Mouse (Mus musculus) midbrain, embryonic 13.5 days (tissue): Measurements from ENCODE around the gene Zfp607b. TPM values are rescaled to one million over a fixed set of nuclear protein-coding genes. Genes with fewer than 3 reads are reported as not detected.
A peak's percentile ranks its signal among the peaks of the same experiment; 100 is the strongest.

ENCODE experiments used
- ATAC-seq: fragments of 200-750 bp; cut with Nextera tagmentation; 2 replicates; pipeline ENCODE4 v1.8.0; 2017; ENCODE audit warnings: mild to moderate bottlenecking, moderate TSS enrichment, moderate library complexity
- H3K27ac ChIP-seq: fragments of 300-500 bp; sonication (generic); 2 replicates; pipeline ENCODE4 v1.5.1; 2015; ENCODE audit warnings: inconsistent platforms, mild to moderate bottlenecking, moderate library complexity
- H3K27me3 ChIP-seq: fragments of 300-500 bp; sonication (generic); 2 replicates; pipeline ENCODE4 v1.6.1; 2015; ENCODE audit warnings: mild to moderate bottlenecking, inconsistent platforms
- H3K36me3 ChIP-seq: fragments of 300-500 bp; sonication (generic); 2 replicates; pipeline ENCODE4 v1.6.1; 2015; ENCODE audit warnings: mild to moderate bottlenecking, inconsistent platforms
- H3K4me1 ChIP-seq: fragments of 300-500 bp; sonication (generic); replicated peaks from 2 replicates; pipeline ENCODE4 v1.6.1; 2015; ENCODE audit warnings: inconsistent platforms
- H3K4me2 ChIP-seq: fragments of 300-500 bp; sonication (generic); replicated peaks from 2 replicates; pipeline ENCODE4 v1.6.1; 2015; ENCODE audit warnings: moderate library complexity, mild to moderate bottlenecking, inconsistent platforms
- H3K4me3 ChIP-seq: fragments of 300-500 bp; sonication (generic); replicated peaks from 2 replicates; pipeline ENCODE4 v1.5.1; 2015; ENCODE audit warnings: mild to moderate bottlenecking, inconsistent platforms
- H3K9ac ChIP-seq: fragments of 300-500 bp; sonication (generic); replicated peaks from 2 replicates; pipeline ENCODE4 v1.6.1; 2015; ENCODE audit warnings: mild to moderate bottlenecking, inconsistent platforms
- H3K9me3 ChIP-seq: fragments of 300-500 bp; sonication (generic); 2 replicates; pipeline ENCODE4 v1.6.1; 2016; ENCODE audit warnings: mild to moderate bottlenecking, inconsistent platforms
- WGBS: fragments of 180-500 bp; shearing (Covaris S2); methylation state at CpG from one replicate; pipeline ENCODE4 v1.1.7; 2015; 5-methylcytosine and 5-hydroxymethylcytosine counted together
- polyA plus RNA-seq: library from polyadenylated mRNA; unstranded; fragments of >200 nt; fragmentation: Nextera tagmentation; extraction: Ambion mirVana; gene quantifications from 2 replicates; pipeline ENCODE4 v1.2.1, GENCODE M21; 2015

Zfp607b gene
- polyA plus RNA-seq, 1 experiment from 2014 or later, result 13.2 TPM

DNA sequence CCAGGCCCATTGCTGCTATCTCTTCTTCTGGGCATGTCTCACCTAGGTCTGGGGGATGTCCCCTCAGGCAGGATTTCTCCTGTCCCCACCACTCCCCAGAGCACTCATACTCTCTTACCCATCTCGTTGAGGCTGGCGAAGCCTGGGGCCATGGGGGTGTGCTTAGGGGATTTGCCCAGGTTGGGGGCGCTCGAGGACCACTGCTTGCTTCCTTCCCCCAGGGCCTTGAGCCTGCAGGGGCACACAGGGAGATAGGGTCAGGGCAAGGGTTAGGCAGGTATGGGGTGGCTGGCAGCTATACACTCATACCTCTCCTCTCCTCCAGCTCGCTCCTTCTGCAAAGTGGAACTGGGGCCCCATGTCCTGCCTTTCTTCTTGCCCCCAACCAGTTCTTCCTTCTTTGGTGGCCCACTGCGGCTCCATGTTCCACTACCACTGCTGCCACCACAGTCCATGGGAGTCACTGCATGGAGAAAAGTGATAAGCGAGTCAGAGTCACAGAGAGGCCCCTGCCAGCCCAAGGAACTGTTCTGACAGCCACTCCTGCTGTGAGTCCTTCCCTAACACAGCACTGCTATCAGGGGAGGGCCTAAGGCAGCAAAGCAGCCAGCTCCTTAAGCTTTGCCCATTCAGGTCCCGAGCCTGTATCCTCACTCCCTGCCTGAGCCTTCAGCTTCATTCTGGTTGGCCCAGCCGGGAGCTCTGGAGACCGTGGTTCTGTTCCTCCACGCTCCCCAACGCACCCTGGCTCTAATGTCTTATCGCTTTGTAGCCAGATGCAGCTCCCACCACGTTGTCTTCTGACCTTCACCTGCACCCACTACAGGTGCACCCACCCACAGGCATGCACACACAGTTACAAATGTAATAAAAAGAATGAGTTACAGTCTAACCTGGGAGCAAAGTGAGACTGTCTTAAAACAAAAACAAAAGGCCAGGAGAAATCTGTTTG lies 30.2 kb upstream of the Zfp607b start:
- no peak for ATAC-seq
- Histone ChIP-seq H3K9ac (no peak overlapping the region), H3K4me1 (peaks cover 22% of the 10 kb centered on the region), H3K4me2 (no peak overlapping the region), H3K27ac (no peak overlapping the region), H3K36me3 (peaks cover 76% of the 10 kb centered on the region), H3K4me3 (no peak overlapping the region), H3K27me3 (peaks cover 33% of the 10 kb centered on the region), H3K9me3 (no peaks in the 10 kb centered on the region)
- 59% methylated on average over 14 of the region's 14 CpGs for WGBS

GRCm38 (mm10) chr7:27662038-27662437 lies 27.1 kb upstream of the Zfp607b start:
- Histone ChIP-seq H3K36me3 (peaks cover 88% of the 10 kb centered on the region), H3K9ac (no peak overlapping the region), H3K9me3 (no peaks in the 10 kb centered on the region), H3K4me1 (no peaks in the 10 kb centered on the region), H3K27ac (no peak overlapping the region), H3K4me2 (no peak overlapping the region), H3K27me3 (peaks cover 23% of the 10 kb centered on the region; the same call in 1 of the 2 replicates), H3K4me3 (no peak overlapping the region)
- 93% methylated on average over 4 of the region's 4 CpGs for WGBS
- no peak for ATAC-seq

- WGBS, result 64% methylated on average over 9 of the region's 9 CpGs
- peaks cover 15% of the 10 kb centered on the region for H3K36me3 ChIP-seq
- peak overlapping the region; percentile 77 for H3K4me3 ChIP-seq
- no peaks in the 10 kb centered on the region for H3K9me3 ChIP-seq
- H3K27ac ChIP-seq, result no peak overlapping the region; the same call in 1 of the 2 replicates
- ATAC-seq, result no peak
- H3K27me3 ChIP-seq, result no peaks in the 10 kb centered on the region
- peak overlapping the region; percentile 92 for H3K9ac ChIP-seq
- peaks cover 48% of the 10 kb centered on the region for H3K4me1 ChIP-seq
- peak overlapping the region; percentile 99 for H3K4me2 ChIP-seq
These were observed 16.0 kb upstream of the Zfp607b start for GRCm38 (mm10) chr7:27673064-27673574.

DNA sequence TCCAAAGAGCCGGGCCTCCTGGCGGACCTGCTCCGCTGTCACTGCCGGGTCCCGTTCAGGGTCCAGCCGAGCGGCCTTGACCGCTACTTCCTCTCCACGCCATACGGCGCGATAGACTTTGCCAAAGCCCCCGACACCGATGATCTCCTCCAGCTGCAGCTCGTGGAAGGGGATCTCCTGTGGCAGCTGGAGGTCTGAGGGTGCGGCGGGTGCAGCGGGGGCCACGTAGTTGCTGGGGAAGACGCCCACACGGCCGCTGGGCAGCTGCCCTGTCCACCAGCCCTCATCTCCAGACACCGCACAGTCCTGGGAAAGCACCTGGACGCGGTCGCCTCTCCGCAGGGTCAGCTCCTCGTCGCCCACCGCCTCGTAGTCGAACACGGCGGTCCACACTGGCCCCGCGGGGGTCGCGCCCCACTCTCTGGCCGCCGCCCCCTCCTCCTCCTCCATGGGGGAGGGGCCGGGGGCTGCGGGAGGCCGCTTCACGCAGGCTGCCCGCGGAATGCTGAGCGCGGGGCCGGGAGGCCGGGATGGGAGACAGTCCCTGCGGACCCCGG lies 15.5 kb upstream of the Zfp607b start:
- peak overlapping the region; percentile 92 for H3K9ac ChIP-seq
- 0 out of 2 replicates have a peak overlapping the region, but pooled peaks have one; percentile 30 for H3K27ac ChIP-seq
- peak; percentile 47 for ATAC-seq
- no peaks in the 10 kb centered on the region for H3K9me3 ChIP-seq
- H3K4me1 ChIP-seq, result peaks cover 48% of the 10 kb centered on the region
- H3K27me3 ChIP-seq, result no peaks in the 10 kb centered on the region
- peak overlapping the region; percentile 99 for H3K4me2 ChIP-seq
- 2% methylated on average over 52 of the region's 52 CpGs for WGBS
- H3K4me3 ChIP-seq, result peak overlapping the region; percentile 77
- H3K36me3 ChIP-seq, result peaks cover 11% of the 10 kb centered on the region; the same call in 1 of the 2 replicates

GRCm38 (mm10) chr7:27674195-27674521 lies 15.0 kb upstream of the Zfp607b start:
- WGBS, result 0% methylated on average over 34 of the region's 38 CpGs
- Histone ChIP-seq H3K9ac (peak overlapping the region; percentile 92), H3K4me2 (peak overlapping the region; percentile 99), H3K9me3 (no peaks in the 10 kb centered on the region), H3K27me3 (no peaks in the 10 kb centered on the region), H3K36me3 (peaks cover 11% of the 10 kb centered on the region; the same call in 1 of the 2 replicates), H3K4me1 (peaks cover 48% of the 10 kb centered on the region), H3K4me3 (peak overlapping the region; percentile 77), H3K27ac (peak overlapping the region; percentile 92)
- no peak for ATAC-seq

DNA sequence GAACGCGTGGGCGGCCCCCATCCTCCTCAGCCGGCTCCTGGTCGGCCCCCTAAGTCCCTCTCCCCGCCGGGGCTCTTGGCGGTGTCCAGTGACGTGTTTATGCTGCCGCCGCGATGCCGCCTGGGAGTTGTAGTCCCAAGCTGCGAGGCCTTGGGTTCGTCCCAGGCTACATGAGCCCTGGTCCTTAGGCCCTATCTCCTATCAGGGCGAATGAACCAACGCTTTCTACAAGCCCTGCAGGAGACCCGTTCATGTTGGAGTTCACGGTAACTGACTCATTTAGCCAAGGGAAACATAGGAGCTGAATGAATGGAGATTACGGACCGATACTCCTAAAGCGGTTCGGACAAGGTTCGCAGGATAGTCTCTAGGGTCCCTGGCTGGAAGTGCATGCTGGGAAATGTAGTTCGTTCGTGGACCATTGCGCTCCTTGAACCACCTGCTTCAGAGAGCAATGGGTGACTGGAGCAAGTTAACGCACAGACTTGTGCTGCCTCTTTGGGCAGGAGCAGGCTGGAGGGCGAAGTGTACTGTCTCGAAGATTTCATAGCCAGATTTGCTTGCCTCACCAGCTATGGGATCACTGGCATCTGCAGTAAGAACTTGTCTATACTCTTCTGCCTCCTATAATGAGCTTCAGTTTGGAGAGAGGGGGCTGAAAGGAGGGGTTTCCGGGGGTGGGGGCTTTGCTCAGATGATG lies 14.5 kb upstream of the Zfp607b start, which contains the start of gene Map3k10:
Map3k10 (minus strand) TSS at position 77 of the 700 bp plus-strand sequence.
- Histone ChIP-seq H3K9ac (peak within 1 kb of the TSS; percentile 92), H3K4me3 (peak within 1 kb of the TSS; percentile 77), H3K27me3 (no peaks in the 10 kb centered on the region), H3K27ac (peak within 1 kb of the TSS; percentile 92), H3K36me3 (peaks cover 11% of the 10 kb centered on the region; the same call in 1 of the 2 replicates), H3K9me3 (no peaks in the 10 kb centered on the region), H3K4me2 (peak within 1 kb of the TSS; percentile 99), H3K4me1 (peaks cover 45% of the 10 kb centered on the region)
- ATAC-seq, result peak; percentile 98
- WGBS, result under 1% methylated on average over 31 of the region's 31 CpGs

DNA sequence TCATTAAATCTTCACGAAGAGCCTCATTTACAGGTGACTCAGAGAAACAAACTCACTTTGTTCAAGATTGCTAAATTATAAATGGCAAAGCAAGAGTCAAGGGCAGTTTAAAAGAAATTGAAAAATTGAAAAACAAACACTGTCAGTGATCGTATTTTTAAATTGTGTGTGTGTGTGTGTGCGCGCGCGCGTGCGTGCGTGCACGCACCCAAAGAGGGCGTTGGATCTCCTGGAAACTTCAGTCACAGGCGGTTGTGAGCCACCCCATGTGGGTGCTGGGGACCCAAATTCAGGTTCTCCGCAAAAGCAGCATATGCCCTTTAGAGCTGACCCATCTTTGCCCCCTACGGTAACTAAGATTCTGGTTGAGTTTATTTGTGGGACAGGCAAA lies 13.9 kb upstream of the Zfp607b start:
- no peak for ATAC-seq
- H3K27me3 ChIP-seq, result no peaks in the 10 kb centered on the region
- H3K36me3 ChIP-seq, result peaks cover 8% of the 10 kb centered on the region; the same call in 1 of the 2 replicates
- peak overlapping the region; percentile 99 for H3K4me2 ChIP-seq
- H3K27ac ChIP-seq, result peak overlapping the region; percentile 92; the same call in 1 of the 2 replicates
- H3K4me3 ChIP-seq, result peak overlapping the region; percentile 77
- H3K9ac ChIP-seq, result no peak overlapping the region
- WGBS, result 30% methylated on average over 14 of the region's 14 CpGs
- H3K9me3 ChIP-seq, result no peaks in the 10 kb centered on the region
- peaks cover 40% of the 10 kb centered on the region for H3K4me1 ChIP-seq

DNA sequence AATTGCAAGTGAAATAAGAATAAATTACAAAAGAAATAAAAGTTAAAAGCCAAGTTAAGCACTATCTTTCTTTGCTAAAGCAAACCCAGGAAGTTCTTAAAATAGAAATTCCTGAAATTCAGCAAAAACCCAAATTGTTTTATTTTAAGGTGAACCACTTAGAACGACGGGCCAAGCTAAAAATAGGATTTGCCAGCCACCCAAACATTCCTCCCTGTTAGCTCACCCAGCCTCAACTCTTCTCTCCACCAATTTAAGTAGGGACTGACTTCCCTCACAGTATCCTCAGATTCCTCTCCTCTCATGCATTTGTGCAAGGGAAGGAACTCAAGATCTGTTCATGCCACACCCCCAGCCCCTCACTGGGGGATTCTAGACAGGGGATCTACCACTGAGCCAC lies 5.9 kb upstream of the Zfp607b start:
- WGBS, result 70% methylated on average over 2 of the region's 2 CpGs
- ATAC-seq, result no peak

GRCm38 (mm10) chr7:27685220-27685619 lies 3.9 kb upstream of the Zfp607b start:
- no peak for ATAC-seq
- Histone ChIP-seq H3K9me3 (no peaks in the 10 kb centered on the region), H3K4me1 (peaks cover 17% of the 10 kb centered on the region), H3K27ac (0 out of 2 replicates have a peak overlapping the region, but pooled peaks have one; percentile 11), H3K36me3 (no peaks in the 10 kb centered on the region), H3K4me3 (peak overlapping the region; percentile 17), H3K4me2 (peak overlapping the region; percentile 45), H3K27me3 (no peaks in the 10 kb centered on the region), H3K9ac (peak overlapping the region; percentile 25; the same call in 1 of the 2 replicates)
- 36% methylated on average over 5 of the region's 5 CpGs for WGBS

More for the DNA sequence above, 5.9 kb upstream of the Zfp607b start:
- no peaks in the 10 kb centered on the region for H3K27me3 ChIP-seq
- peaks cover 8% of the 10 kb centered on the region for H3K4me1 ChIP-seq
- H3K4me2 ChIP-seq, result no peak overlapping the region
- H3K9me3 ChIP-seq, result no peaks in the 10 kb centered on the region
- no peak overlapping the region for H3K4me3 ChIP-seq
- H3K27ac ChIP-seq, result no peak overlapping the region
- H3K36me3 ChIP-seq, result no peaks in the 10 kb centered on the region
- no peak overlapping the region for H3K9ac ChIP-seq

GRCm38 (mm10) chr7:27685681-27686080 lies 3.5 kb upstream of the Zfp607b start:
- Histone ChIP-seq H3K9me3 (no peaks in the 10 kb centered on the region), H3K4me1 (peaks cover 20% of the 10 kb centered on the region), H3K9ac (peak overlapping the region; percentile 25; the same call in 1 of the 2 replicates), H3K27ac (no peak overlapping the region), H3K4me2 (peak overlapping the region; percentile 45), H3K27me3 (no peaks in the 10 kb centered on the region), H3K4me3 (peak overlapping the region; percentile 17), H3K36me3 (no peaks in the 10 kb centered on the region)
- WGBS, result 0% methylated on average over 6 of the region's 6 CpGs
- no peak for ATAC-seq

DNA sequence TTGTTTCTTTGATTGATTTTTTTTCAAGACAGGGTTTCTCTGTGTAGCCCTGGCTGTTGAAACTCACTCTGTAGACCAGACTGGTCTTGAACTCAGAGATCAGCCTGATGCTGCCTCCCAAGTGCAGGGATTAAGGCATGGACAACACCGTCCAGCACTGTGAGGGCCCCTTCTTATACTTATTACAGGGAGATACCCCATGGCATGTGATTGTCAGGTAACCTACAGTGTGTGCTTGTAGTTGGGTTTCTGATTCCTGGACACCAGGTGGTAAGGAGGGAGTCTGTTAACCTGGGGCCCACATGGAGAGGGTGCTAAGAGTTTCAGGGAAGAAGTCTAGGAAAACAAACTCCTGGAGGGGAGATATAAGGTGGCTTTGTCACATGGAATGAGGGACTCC lies 2.1 kb upstream of the Zfp607b start:
- 85% methylated on average over 1 of the region's 1 CpGs for WGBS
- H3K9me3 ChIP-seq, result no peaks in the 10 kb centered on the region
- H3K4me1 ChIP-seq, result peaks cover 20% of the 10 kb centered on the region
- ATAC-seq, result no peak
- no peaks in the 10 kb centered on the region for H3K36me3 ChIP-seq
- H3K4me2 ChIP-seq, result no peak overlapping the region
- no peak overlapping the region for H3K9ac ChIP-seq
- no peak overlapping the region for H3K27ac ChIP-seq
- H3K27me3 ChIP-seq, result no peaks in the 10 kb centered on the region
- H3K4me3 ChIP-seq, result no peak overlapping the region
